Mouse (Mus musculus): ENCODE measurements at regions not wholly inside any gene's neighbourhood (a gene's known extent, or its start where the extent isn't known, plus 50 kb on each side); places are given as distances from the start of the nearest gene placed in this dataset.
"Not testable (repeated sequence)": the region's sequence is repeated elsewhere in the genome, so short reads cannot be mapped to it uniquely, and the experiment has no call there.

- no peak for DNase-seq
These were observed 384.0 kb upstream of the Klhl29 start for GRCm38 (mm10) chr12:5759485-5759884.

- no peak for DNase-seq
These were observed 382.3 kb upstream of the Klhl29 start for GRCm38 (mm10) chr12:5757766-5758165.

GRCm38 (mm10) chr12:5757361-5757760, 381.9 kb upstream of the Klhl29 start:
- DNase-seq: no peak

- DNase-seq: no peak
These were observed 378.3 kb upstream of the Klhl29 start for GRCm38 (mm10) chr12:5753831-5754230.

- DNase-seq: no peak
These were observed 368.7 kb upstream of the Klhl29 start for GRCm38 (mm10) chr12:5744086-5744709.

- no peak for DNase-seq
These were observed 360.6 kb upstream of the Klhl29 start for GRCm38 (mm10) chr12:5736066-5736465.

GRCm38 (mm10) chr12:5734902-5735301, 359.4 kb upstream of the Klhl29 start:
- DNase-seq: no peak

GRCm38 (mm10) chr12:5723113-5723512, 347.6 kb upstream of the Klhl29 start:
- DNase-seq: no peak

GRCm38 (mm10) chr12:5717527-5717926, 342.0 kb upstream of the Klhl29 start:
- DNase-seq: not testable (repeated sequence)

GRCm38 (mm10) chr12:5698778-5699454, 323.4 kb upstream of the Klhl29 start:
- DNase-seq: no peak

- no peak for DNase-seq
These were observed 306.7 kb upstream of the Klhl29 start for GRCm38 (mm10) chr12:5682182-5682581.

GRCm38 (mm10) chr12:5678126-5678525, 302.6 kb upstream of the Klhl29 start:
- not testable (repeated sequence) for DNase-seq

- DNase-seq: peak; percentile 7 to 8
These were observed 293.0 kb upstream of the Klhl29 start for GRCm38 (mm10) chr12:5668486-5668885.

- DNase-seq: no peak
These were observed 262.2 kb upstream of the Klhl29 start for GRCm38 (mm10) chr12:5637571-5638275.

GRCm38 (mm10) chr12:5633971-5634370, 258.5 kb upstream of the Klhl29 start:
- DNase-seq: no peak

- no peak for DNase-seq
These were observed 225.7 kb upstream of the Klhl29 start for GRCm38 (mm10) chr12:5601084-5601654.

- no peak for DNase-seq
These were observed 223.9 kb upstream of the Klhl29 start for GRCm38 (mm10) chr12:5599426-5599825.

- no peak for DNase-seq
These were observed 223.5 kb upstream of the Klhl29 start for GRCm38 (mm10) chr12:5598961-5599360.

GRCm38 (mm10) chr12:5572831-5573230, 197.3 kb upstream of the Klhl29 start:
- DNase-seq: no peak

- DNase-seq: no peak
These were observed 193.5 kb upstream of the Klhl29 start for GRCm38 (mm10) chr12:5568941-5569340.

- DNase-seq: no peak
These were observed 190.7 kb upstream of the Klhl29 start for GRCm38 (mm10) chr12:5566231-5566630.

GRCm38 (mm10) chr12:5552607-5553006, 177.1 kb upstream of the Klhl29 start:
- DNase-seq: no peak

- no peak for DNase-seq
These were observed 176.4 kb upstream of the Klhl29 start for GRCm38 (mm10) chr12:5551901-5552300.

GRCm38 (mm10) chr12:5549796-5550195, 174.3 kb upstream of the Klhl29 start:
- no peak for DNase-seq

Data from lung, adult 18-20 months (tissue).